Mouse (Mus musculus) ES-Bruce4 (cell line): ENCODE measurements around the gene Ndrg3. TPM values are rescaled to one million over a fixed set of nuclear protein-coding genes. Genes with fewer than 3 reads are reported as not detected.

Source experiments
- H3K27ac ChIP-seq: 2 replicates; pipeline ENCODE4 v1.5.1; 2012; ENCODE audit warnings: low read length, inconsistent platforms; ENCODE audit not compliant: insufficient read depth
- H3K27me3 ChIP-seq: 2 replicates; pipeline ENCODE4 v1.6.1; 2012; ENCODE audit warnings: mild to moderate bottlenecking, low read length, inconsistent platforms; ENCODE audit not compliant: control insufficient read depth, poor library complexity, insufficient read depth, severe bottlenecking
- H3K36me3 ChIP-seq: 2 replicates; pipeline ENCODE4 v1.6.1; 2012; ENCODE audit warnings: inconsistent platforms, mild to moderate bottlenecking, low read length, moderate library complexity; ENCODE audit not compliant: control insufficient read depth, poor library complexity, insufficient read depth, severe bottlenecking
- H3K4me1 ChIP-seq: one replicate; pipeline ENCODE4 v1.8.1; 2011; ENCODE audit warnings: low read length; ENCODE audit not compliant: control insufficient read depth, insufficient read depth
- H3K4me3 ChIP-seq: 2 replicates; pipeline ENCODE4 v1.5.1; 2011; ENCODE audit warnings: low read depth, mild to moderate bottlenecking, low read length
- H3K9ac ChIP-seq: 2 replicates; pipeline ENCODE4 v1.6.1; 2012; ENCODE audit warnings: low read depth, mild to moderate bottlenecking, inconsistent platforms; ENCODE audit not compliant: poor library complexity, severe bottlenecking
- H3K9me3 ChIP-seq: replicated peaks from 2 replicates; pipeline ENCODE4 v1.6.1; 2012; ENCODE audit warnings: mild to moderate bottlenecking, low read length, inconsistent platforms; ENCODE audit not compliant: control insufficient read depth, poor library complexity, insufficient read depth, severe bottlenecking
- CTCF ChIP-seq: IDR thresholded peaks from one replicate; pipeline ENCODE4 v1.8.1; 2011; ENCODE audit warnings: low read depth, low read length
- EP300 ChIP-seq: IDR thresholded peaks from 2 replicates; pipeline ENCODE4 v1.6.1; 2011; ENCODE audit warnings: low read depth, low read length; ENCODE audit not compliant: insufficient read depth
- POLR2A ChIP-seq: IDR thresholded peaks from one replicate; pipeline ENCODE4 v1.8.1; 2011; ENCODE audit warnings: low read length; ENCODE audit not compliant: insufficient read depth
- polyA plus RNA-seq: library from polyadenylated mRNA; stranded (reverse); fragments of >200 nt; gene quantifications from 2 replicates; pipeline ENCODE4 v1.2.4, GENCODE M21; 2011; ENCODE audit warnings: low read depth; ENCODE audit not compliant: missing spikeins, insufficient read depth, insufficient read length

Gene Ndrg3
- polyA plus RNA-seq, 1 experiment, result 56.8 TPM

GRCm38 (mm10) chr2:157007234-157007596 lies 15.4 kb upstream of the Ndrg3 start:
- no peaks in the 10 kb centered on the region for H3K27me3 ChIP-seq
- TF ChIP-seq CTCF, result no peak
- TF ChIP-seq POLR2A, result no peak
- no peak for TF ChIP-seq EP300
- no peaks in the 10 kb centered on the region for H3K9me3 ChIP-seq
- peak overlapping the region; percentile 90 for H3K27ac ChIP-seq
- no peaks in the 10 kb centered on the region for H3K4me1 ChIP-seq
- peak overlapping the region; percentile 78 for H3K9ac ChIP-seq
- H3K4me3 ChIP-seq, result peak overlapping the region; percentile 74
- H3K36me3 ChIP-seq, result peaks cover 7% of the 10 kb centered on the region

DNA sequence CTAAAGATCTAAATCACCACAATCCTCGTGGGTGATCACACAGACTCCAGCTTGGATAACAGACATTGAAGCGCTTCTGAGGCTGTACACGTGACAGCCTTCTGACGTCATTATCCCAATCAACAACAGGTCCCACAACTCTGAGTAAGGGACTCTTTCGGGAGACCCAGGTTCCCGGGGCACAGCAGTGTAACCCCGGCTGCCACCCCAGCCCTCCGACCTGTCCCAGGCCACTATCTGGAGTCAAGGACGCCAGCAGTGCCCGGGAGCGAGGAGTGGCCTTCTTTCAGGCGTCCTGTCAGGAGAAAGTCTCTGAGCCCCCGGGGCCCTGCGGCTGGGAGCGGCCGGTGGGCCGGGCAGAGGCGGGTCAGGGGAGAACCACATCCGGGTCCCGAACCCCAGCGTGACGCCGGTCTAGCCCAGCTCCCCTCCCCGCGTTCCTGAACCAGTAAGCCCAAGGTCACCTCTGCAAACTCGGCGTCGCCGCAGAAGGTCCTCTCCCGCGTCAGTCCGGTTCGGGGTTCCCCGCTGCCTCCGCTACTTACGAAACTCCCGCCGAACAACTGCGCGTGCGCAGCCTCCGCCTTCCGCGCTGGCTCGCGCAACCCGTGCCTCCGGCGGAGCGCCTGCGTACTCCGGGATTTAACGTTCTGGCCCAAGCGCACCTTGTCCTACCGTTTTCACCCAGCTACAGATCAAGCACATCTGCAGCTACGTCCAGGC lies 14.8 kb upstream of the Ndrg3 start, which contains the start of gene Dsn1:
TSS of gene Dsn1 (minus strand) at position 644 of the 723 bp plus-strand sequence.
- Histone ChIP-seq H3K36me3 (peaks cover 7% of the 10 kb centered on the region), H3K9ac (peak within 1 kb of the TSS; percentile 78), H3K4me3 (peak within 1 kb of the TSS; percentile 74), H3K9me3 (no peaks in the 10 kb centered on the region), H3K27me3 (no peaks in the 10 kb centered on the region), H3K27ac (peak within 1 kb of the TSS; percentile 90), H3K4me1 (no peaks in the 10 kb centered on the region)
- TF ChIP-seq EP300 (peak; percentile 42; the same call in 1 of the 2 replicates), POLR2A (peak; percentile 58), CTCF (no peak)

- Histone ChIP-seq H3K27me3 (no peaks in the 10 kb centered on the region), H3K4me3 (no peak overlapping the region), H3K36me3 (peaks cover 17% of the 10 kb centered on the region), H3K9me3 (no peaks in the 10 kb centered on the region), H3K4me1 (no peaks in the 10 kb centered on the region), H3K27ac (no peak overlapping the region), H3K9ac (no peak overlapping the region)
- TF ChIP-seq EP300, result no peak
- TF ChIP-seq CTCF, result no peak
- no peak for TF ChIP-seq POLR2A
Observed at GRCm38 (mm10) chr2:157002321-157002720, 10.5 kb upstream of the Ndrg3 start.

GRCm38 (mm10) chr2:156998263-156998662 lies 6.4 kb upstream of the Ndrg3 start:
- Histone ChIP-seq H3K27me3 (no peaks in the 10 kb centered on the region), H3K4me3 (no peak overlapping the region), H3K9ac (no peak overlapping the region), H3K27ac (no peak overlapping the region), H3K9me3 (no peaks in the 10 kb centered on the region), H3K36me3 (peaks cover 21% of the 10 kb centered on the region), H3K4me1 (no peaks in the 10 kb centered on the region)
- TF ChIP-seq POLR2A, result no peak
- TF ChIP-seq CTCF, result no peak
- TF ChIP-seq EP300, result no peak

GRCm38 (mm10) chr2:156996576-156996975 lies 4.7 kb upstream of the Ndrg3 start:
- Histone ChIP-seq H3K36me3 (peaks cover 21% of the 10 kb centered on the region), H3K9me3 (no peaks in the 10 kb centered on the region), H3K27ac (no peak overlapping the region), H3K4me1 (no peaks in the 10 kb centered on the region), H3K27me3 (no peaks in the 10 kb centered on the region), H3K4me3 (no peak overlapping the region), H3K9ac (no peak overlapping the region)
- TF ChIP-seq POLR2A (no peak), EP300 (no peak), CTCF (peak; percentile 56)

DNA sequence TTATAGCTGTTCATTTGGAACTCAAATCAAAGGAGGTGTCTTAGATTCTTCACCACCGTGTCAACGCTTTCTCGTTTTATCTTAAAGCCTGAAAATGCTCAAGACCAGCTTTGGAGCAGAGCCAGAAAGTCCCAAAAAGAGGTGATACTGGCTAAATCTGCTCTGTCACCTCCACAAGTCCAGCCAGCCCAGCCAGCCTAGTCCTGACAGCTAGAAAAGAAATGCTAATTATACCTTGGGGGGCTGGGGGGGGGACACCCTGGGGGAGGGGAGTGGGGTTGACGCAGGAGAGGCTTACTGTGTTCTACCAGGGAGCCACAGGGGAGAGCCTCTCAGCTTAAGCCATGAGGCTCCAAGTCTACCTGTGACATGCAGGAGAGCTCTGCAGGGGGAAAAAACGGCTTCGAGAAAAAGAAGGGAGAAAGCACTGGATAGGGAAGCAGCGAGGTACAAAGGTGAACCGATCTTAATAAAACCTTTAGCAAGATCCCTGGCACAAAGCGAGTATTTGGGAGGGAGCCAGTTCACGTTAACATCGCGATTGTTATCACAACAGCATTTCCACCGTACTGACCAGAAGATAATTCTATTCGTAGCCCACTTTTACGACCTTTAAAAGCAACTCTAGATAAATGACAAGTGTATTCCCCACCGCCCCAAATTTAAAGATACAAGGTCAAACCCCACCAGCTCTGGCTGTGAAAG lies 977 bp downstream of the Ndrg3 start:
- H3K27ac ChIP-seq, result no peak overlapping the region
- H3K4me1 ChIP-seq, result no peaks in the 10 kb centered on the region
- peak overlapping the region; percentile 72 for H3K4me3 ChIP-seq
- no peaks in the 10 kb centered on the region for H3K9me3 ChIP-seq
- peak overlapping the region; percentile 61; the same call in 1 of the 2 replicates for H3K9ac ChIP-seq
- no peaks in the 10 kb centered on the region for H3K27me3 ChIP-seq
- peaks cover 8% of the 10 kb centered on the region for H3K36me3 ChIP-seq
- TF ChIP-seq POLR2A (no peak), CTCF (no peak), EP300 (no peak)
